Mouse (Mus musculus): ENCODE results near the gene Itgax. TPM values are rescaled to one million over a fixed set of nuclear protein-coding genes. Genes with fewer than 3 reads are reported as not detected.

Itgax gene
- under 1 TPM; 0.19 to 0.59 TPM for total RNA-seq (2021)
- long read RNA-seq, experiment 1 = 0 reads
- long read RNA-seq, experiment 2 = 0 reads

GRCm38 (mm10) chr7:128128741-128129720 lies at the start of gene Itgax:
Gene Itgax, plus strand, starts transcription at chr7:128129547.
- intact Hi-C loops (cut with DNase I) = no loop called here
- DNase-seq = no peak

- DNase-seq = no peak
- intact Hi-C loops (cut with DNase I) = no loop called here
These were observed 49.3 kb upstream of the Itgax start for GRCm38 (mm10) chr7:128080012-128080411.

GRCm38 (mm10) chr7:128089141-128089540 lies 40.2 kb upstream of the Itgax start:
- no peak for DNase-seq
- intact Hi-C loops (cut with DNase I) = no loop called here

- intact Hi-C loops (cut with DNase I) = no loop called here
- no peak for DNase-seq
These were observed 31.2 kb upstream of the Itgax start for GRCm38 (mm10) chr7:128098135-128098534.

GRCm38 (mm10) chr7:128100742-128101357 lies 28.5 kb upstream of the Itgax start:
- intact Hi-C loops (cut with DNase I) = no loop called here

GRCm38 (mm10) chr7:128105246-128105645 lies 24.1 kb upstream of the Itgax start:
- intact Hi-C loops (cut with DNase I) = loop anchor here (2.0 kb wide), 1 partner anchor 104 kb away; no protein-coding TSS in a partner anchor
- no peak for DNase-seq

More at GRCm38 (mm10) chr7:128100742-128101357, 28.5 kb upstream of the Itgax start:
- DNase-seq = no peak

GRCm38 (mm10) chr7:128107462-128107861 lies 21.9 kb upstream of the Itgax start:
- intact Hi-C loops (cut with DNase I) = no loop called here

GRCm38 (mm10) chr7:128110314-128110713 lies 19.0 kb upstream of the Itgax start:
- no peak for DNase-seq
- intact Hi-C loops (cut with DNase I) = no loop called here

More at GRCm38 (mm10) chr7:128107462-128107861, 21.9 kb upstream of the Itgax start:
- no peak for DNase-seq

GRCm38 (mm10) chr7:128112131-128112530 lies 17.2 kb upstream of the Itgax start:
- no peak for DNase-seq
- intact Hi-C loops (cut with DNase I) = no loop called here

- intact Hi-C loops (cut with DNase I) = no loop called here
- no peak for DNase-seq
These were observed 14.8 kb upstream of the Itgax start for GRCm38 (mm10) chr7:128114371-128115105.

- DNase-seq = no peak
- intact Hi-C loops (cut with DNase I) = no loop called here
These were observed 14.0 kb upstream of the Itgax start for GRCm38 (mm10) chr7:128115211-128115958.

GRCm38 (mm10) chr7:128116396-128116795 lies 13.0 kb upstream of the Itgax start:
- intact Hi-C loops (cut with DNase I) = no loop called here
- DNase-seq = no peak

GRCm38 (mm10) chr7:128119726-128120490 lies 9.4 kb upstream of the Itgax start:
- no peak for DNase-seq
- intact Hi-C loops (cut with DNase I) = no loop called here

- no peak for DNase-seq
- intact Hi-C loops (cut with DNase I) = no loop called here
These were observed 2.8 kb downstream of the Itgax start for GRCm38 (mm10) chr7:128132148-128132547.

GRCm38 (mm10) chr7:128133596-128133995 lies 4.2 kb downstream of the Itgax start:
- intact Hi-C loops (cut with DNase I) = no loop called here
- DNase-seq = no peak

- intact Hi-C loops (cut with DNase I) = no loop called here
- no peak for DNase-seq
These were observed 7.6 kb downstream of the Itgax start for GRCm38 (mm10) chr7:128136927-128137326.

GRCm38 (mm10) chr7:128139611-128140010 lies 10.3 kb downstream of the Itgax start:
- intact Hi-C loops (cut with DNase I) = no loop called here
- no peak for DNase-seq

GRCm38 (mm10) chr7:128150970-128151369 lies 21.6 kb downstream of the Itgax start:
- DNase-seq = no peak
- intact Hi-C loops (cut with DNase I) = no loop called here

GRCm38 (mm10) chr7:128154076-128154475 lies 24.7 kb downstream of the Itgax start, which contains the start of gene Itgad:
Gene Itgad, plus strand, starts transcription at chr7:128154376.
- no peak for DNase-seq
- intact Hi-C loops (cut with DNase I) = no loop called here
